Comparison of ENCODE assay signal across 7 mouse cellular contexts in the genomic region with DNA sequence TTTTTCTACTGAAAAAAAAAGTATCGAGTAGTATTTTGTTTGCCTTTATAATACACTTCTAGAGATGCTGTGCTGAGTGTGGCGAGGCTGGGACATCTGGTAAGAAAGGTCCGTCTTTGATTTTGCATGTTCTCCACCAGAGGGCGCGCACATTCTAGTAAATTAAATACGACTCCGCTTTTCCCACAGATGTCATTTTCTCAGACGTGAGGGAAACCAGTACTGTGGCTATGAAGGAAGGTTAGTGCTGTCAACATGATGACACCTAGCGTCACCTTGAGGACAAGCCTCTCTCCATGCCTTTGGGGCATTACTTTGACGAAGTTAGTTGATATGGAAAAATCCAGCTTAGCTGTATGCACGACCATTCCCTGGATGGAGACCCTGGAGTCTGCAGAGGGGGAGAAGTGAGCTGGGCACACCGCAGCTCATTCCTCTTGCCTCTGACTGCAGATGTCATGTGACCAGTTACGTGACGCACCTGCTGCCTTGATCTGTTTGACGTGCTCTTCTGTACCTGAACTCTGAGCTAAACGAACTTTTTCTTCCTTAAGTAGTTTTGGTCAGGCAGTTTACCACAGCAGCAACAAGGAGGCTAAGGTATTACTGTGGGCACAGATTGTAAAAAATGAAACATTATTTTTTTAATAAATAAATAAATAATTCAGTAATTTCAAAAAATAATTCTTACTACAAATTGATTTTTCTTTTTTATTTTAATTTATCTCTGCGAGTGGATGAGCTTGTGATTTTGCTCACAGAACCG. TPM values are rescaled to one million over a fixed set of nuclear protein-coding genes. Genes with fewer than 3 reads are reported as not detected.
A peak's percentile ranks its signal among the peaks of the same experiment; 100 is the strongest.
DNase-seq lines count a peak whose midpoint lies in the region; TF ChIP-seq lines count a peak whose summit lies in the region.

No protein-coding gene starts in this region.

- H3K4me3 ChIP-seq in gastrocnemius, adult 2 months = no peak overlapping the region
- no peak overlapping the region for H3K4me3 ChIP-seq in left cerebral cortex, adult 2 months

- H3K27ac ChIP-seq in gastrocnemius, adult 2 months = no peak overlapping the region
- no peak overlapping the region for H3K27ac ChIP-seq in left cerebral cortex, adult 2 months

- intact Hi-C loops in gastrocnemius, adult 2 months (cut with DNase I) = loop anchor here (1.0 kb wide), 1 partner anchor 87 kb away; no protein-coding TSS in a partner anchor
- intact Hi-C loops in left cerebral cortex, adult 2 months (cut with DNase I) = loop anchor here (1.0 to 5.0 kb wide), 3 partner anchors 87 to 252 kb away; no protein-coding TSS in a partner anchor

- peak; percentile 45 to 60 for DNase-seq in adrenal gland, adult 18-20 months (ENCODE audit: low spot score in 2 of 2)
- peak; percentile 56 to 76 for DNase-seq in cerebellum, postnatal 25 days
- peak; percentile 65 for DNase-seq in gastrocnemius, adult 2 months
- DNase-seq in hindlimb bud, embryonic 11.5 days (ENCODE audit: extremely low spot score, low read depth, low spot score) = peak; percentile 64
- DNase-seq in left cerebral cortex, adult 2 months (ENCODE audit: extremely low spot score in 1 of 2, low spot score in 2 of 2) = peak; percentile 62 to 69
- DNase-seq in mesoderm, embryonic 11.5 days (ENCODE audit: low read depth, low spot score) = peak; percentile 84
- peak; percentile 86 for DNase-seq in right cerebral cortex, postnatal 4 days

- TF ChIP-seq CTCF in gastrocnemius, adult 2 months (IDR thresholded peaks at IDR 0.05) = peak; percentile 81
- peak; percentile 82 for TF ChIP-seq CTCF in left cerebral cortex, adult 2 months (IDR thresholded peaks at IDR 0.05)

RNA-seq across cellular contexts. Expression of a gene that starts 16.2 kb away (rescaled TPM):
- total RNA-seq in adrenal gland, adult 18-20 months (2021) = under 1 TPM in 1 of 2 experiments, not detected in 1; 0.23 TPM
- not detected for total RNA-seq in gastrocnemius, adult 2 months (2021)
- not detected for total RNA-seq in left cerebral cortex, adult 2 months (2021)

RNA-seq across cellular contexts. Expression of a gene that starts 24.6 kb away (rescaled TPM):
- not detected for total RNA-seq in adrenal gland, adult 18-20 months (2021)
- total RNA-seq in gastrocnemius, adult 2 months (2021) = not detected
- total RNA-seq in left cerebral cortex, adult 2 months (2021) = under 1 TPM; 0.26 to 0.27 TPM

RNA-seq across cellular contexts. Expression of a gene that starts 49.1 kb away (rescaled TPM):
- 10 to 100 TPM; 16.9 to 34.4 TPM for total RNA-seq in adrenal gland, adult 18-20 months (2021)
- 10 to 100 TPM; 21.5 to 40.7 TPM for total RNA-seq in gastrocnemius, adult 2 months (2021)
- total RNA-seq in left cerebral cortex, adult 2 months (2021) = 10 to 100 TPM; 80.9 to 84.9 TPM
